Mouse (Mus musculus): ENCODE measurements around the gene Lin7b. TPM values are rescaled to one million over a fixed set of nuclear protein-coding genes. Genes with fewer than 3 reads are reported as not detected.

The Lin7b gene
- polyA plus RNA-seq (2014; fragmentation: Nextera tagmentation; extraction: Ambion mirVana): 0.30 and 0.87 TPM in 2 replicates

DNA sequence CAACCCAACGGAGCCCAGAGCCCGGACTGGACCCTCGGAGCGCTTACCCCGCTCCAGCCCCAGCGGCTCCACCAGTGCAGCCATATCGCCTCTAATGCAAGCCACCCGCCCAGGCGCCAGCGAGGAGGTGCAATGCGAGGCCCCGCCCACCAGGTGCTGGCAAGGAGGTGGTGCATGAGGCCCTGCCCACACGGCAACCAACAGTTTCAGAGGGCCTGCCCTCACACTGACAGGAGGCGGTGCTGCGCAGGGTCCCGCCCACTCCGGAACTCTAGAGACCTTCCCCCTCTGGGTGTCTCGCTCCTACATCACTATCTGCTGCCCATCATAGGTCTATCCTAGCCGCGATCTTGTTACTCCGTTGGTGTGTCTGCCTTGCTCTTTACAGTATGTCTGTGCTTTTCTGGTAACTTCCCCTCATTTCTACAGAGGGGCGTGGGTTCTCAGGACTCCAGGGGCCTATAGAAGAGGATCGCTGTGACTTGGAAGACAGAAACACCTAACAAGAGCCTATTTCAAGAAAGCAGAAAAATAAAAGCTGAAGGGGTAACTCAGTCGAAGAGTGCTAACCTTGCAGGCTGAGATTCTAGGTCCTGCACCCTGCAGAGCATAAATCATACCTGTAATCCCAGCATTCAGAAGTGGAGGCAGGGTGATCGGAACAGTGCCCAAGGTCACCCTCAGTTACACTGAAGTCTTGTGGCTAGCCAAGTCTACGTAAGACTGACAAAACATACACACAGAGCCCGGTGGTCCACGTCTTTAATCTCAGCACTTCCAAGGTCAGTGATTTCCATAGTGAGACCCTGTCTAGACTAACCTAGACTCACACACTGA lies at the start of gene Lin7b:
TSS of gene Lin7b (minus strand) at position 109 of the 837 bp plus-strand sequence.
- Histone ChIP-seq H3K4me3 (ENCODE audit: low read depth, low read length) (peak within 1 kb of the TSS; percentile 47), H3K4me2 (peak within 1 kb of the TSS; percentile 77), H3K9me3 (ENCODE audit: low read depth, low read length) (no peaks in the 10 kb centered on the region), H3K4me1 (ENCODE audit: insufficient read depth) (peaks cover 7% of the 10 kb centered on the region; the same call in 1 of the 2 replicates), H3K27ac (ENCODE audit: low read depth) (no peak within 1 kb of the TSS), H3K27me3 (ENCODE audit: insufficient read depth, low read length) (peaks cover 31% of the 10 kb centered on the region), H3K36me3 (ENCODE audit: insufficient read depth) (peaks cover 37% of the 10 kb centered on the region), H3K9ac (peak within 1 kb of the TSS; percentile 13; the same call in 1 of the 2 replicates)
- ATAC-seq (ENCODE audit: insufficient read depth) (peak; percentile 70), DNase-seq (peak; percentile 89)
- WGBS: 7% methylated on average over 28 of the region's 28 CpGs
- peak; percentile 56 for TF ChIP-seq CTCF (IDR thresholded peaks at IDR 0.05; ENCODE audit: low read depth)

DNA sequence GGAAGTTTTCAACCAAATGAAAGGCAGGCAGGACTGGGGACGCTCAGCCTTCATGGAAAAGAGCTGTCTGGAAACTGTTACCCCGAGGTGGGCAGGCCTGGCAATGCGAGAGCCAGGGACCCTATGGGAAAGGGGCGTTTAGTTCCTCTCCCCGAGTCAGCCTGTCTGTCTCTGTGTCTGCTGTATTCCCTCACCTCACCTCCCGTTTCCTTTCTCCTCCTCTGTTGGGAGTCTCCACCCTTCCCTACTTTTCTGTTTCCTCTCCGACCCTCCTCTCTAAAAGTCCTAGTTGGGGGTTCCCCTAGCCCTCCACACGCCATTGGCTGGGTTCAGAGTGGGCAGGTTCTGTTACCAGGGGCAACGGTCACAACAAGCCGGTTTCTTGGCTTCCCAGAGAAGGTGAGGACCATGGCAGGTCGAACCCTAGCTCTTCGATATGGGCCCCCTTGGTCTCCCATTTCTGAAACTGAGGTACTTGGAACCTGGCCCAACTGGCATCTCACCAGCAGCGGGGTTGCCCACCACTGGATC lies 47.6 kb upstream of the Lin7b start:
- H3K4me2 ChIP-seq: peak overlapping the region; percentile 27; the same call in 1 of the 2 replicates
- H3K4me3 ChIP-seq (ENCODE audit: low read depth, low read length): no peak overlapping the region
- DNase-seq: no peak
- WGBS: 9% methylated on average over 13 of the region's 13 CpGs
- H3K9me3 ChIP-seq (ENCODE audit: low read depth, low read length): no peaks in the 10 kb centered on the region
- H3K27me3 ChIP-seq (ENCODE audit: insufficient read depth, low read length): peaks cover 56% of the 10 kb centered on the region
- no peak for TF ChIP-seq CTCF (IDR thresholded peaks at IDR 0.05; ENCODE audit: low read depth)
- H3K9ac ChIP-seq: no peak overlapping the region
- peaks cover 26% of the 10 kb centered on the region for H3K36me3 ChIP-seq (ENCODE audit: insufficient read depth)
- peaks cover 17% of the 10 kb centered on the region; the same call in 1 of the 2 replicates for H3K4me1 ChIP-seq (ENCODE audit: insufficient read depth)
- H3K27ac ChIP-seq (ENCODE audit: low read depth): no peak overlapping the region
- no peak for ATAC-seq (ENCODE audit: insufficient read depth)

DNA sequence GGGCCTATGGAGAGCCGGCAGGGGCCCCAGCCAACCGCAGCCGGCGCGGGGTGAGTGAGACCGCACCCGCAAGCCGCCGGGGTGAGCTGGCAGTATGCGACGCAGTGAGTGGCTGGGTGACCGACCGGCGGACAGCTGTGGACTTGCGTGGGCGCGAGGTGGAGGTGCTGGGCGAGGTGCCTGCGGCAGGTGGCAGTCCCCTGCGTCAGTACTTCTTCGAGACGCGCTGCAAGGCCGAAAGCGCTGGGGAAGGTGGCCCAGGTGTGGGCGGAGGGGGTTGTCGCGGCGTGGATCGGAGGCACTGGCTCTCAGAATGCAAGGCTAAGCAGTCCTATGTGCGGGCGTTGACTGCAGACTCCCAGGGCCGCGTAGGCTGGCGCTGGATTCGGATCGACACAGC lies 45.3 kb upstream of the Lin7b start:
- Histone ChIP-seq H3K27me3 (ENCODE audit: insufficient read depth, low read length) (peaks cover 66% of the 10 kb centered on the region), H3K4me1 (ENCODE audit: insufficient read depth) (peaks cover 17% of the 10 kb centered on the region; the same call in 1 of the 2 replicates), H3K9ac (peak overlapping the region; percentile 23; the same call in 1 of the 2 replicates), H3K27ac (ENCODE audit: low read depth) (no peak overlapping the region), H3K4me2 (peak overlapping the region; percentile 48), H3K9me3 (ENCODE audit: low read depth, low read length) (no peaks in the 10 kb centered on the region), H3K4me3 (ENCODE audit: low read depth, low read length) (peak overlapping the region; percentile 15; the same call in 1 of the 2 replicates), H3K36me3 (ENCODE audit: insufficient read depth) (peaks cover 2% of the 10 kb centered on the region; the same call in 1 of the 2 replicates)
- TF ChIP-seq CTCF (IDR thresholded peaks at IDR 0.05; ENCODE audit: low read depth): no peak
- no peak for ATAC-seq (ENCODE audit: insufficient read depth)
- 10% methylated on average over 37 of the region's 37 CpGs for WGBS
- DNase-seq: no peak

DNA sequence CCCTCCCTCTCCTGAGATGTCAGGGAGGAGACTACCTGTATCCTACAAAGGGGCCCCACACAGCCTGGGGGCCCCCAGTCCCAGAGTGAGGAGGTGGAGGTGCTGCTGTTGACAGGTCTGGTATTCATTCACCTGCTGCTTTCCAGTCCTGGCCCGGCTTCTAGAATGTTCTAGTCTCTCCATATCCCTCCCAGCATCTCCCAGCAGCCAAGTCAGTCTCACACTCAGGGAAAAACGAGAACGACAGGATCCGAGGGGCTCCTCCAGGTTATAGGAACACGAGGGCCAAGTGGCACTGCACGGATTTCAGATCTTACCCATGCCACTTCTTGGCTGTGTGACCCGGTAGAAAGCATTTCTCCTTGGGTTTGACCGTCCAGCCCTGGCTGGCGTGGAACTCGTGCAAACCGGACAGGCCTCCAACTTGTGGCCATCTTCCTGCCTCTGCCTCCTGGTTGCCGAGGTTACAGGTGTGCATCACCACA lies 44.4 kb upstream of the Lin7b start:
- WGBS: 45% methylated on average over 12 of the region's 12 CpGs
- Histone ChIP-seq H3K9me3 (ENCODE audit: low read depth, low read length) (no peaks in the 10 kb centered on the region), H3K36me3 (ENCODE audit: insufficient read depth) (no peaks in the 10 kb centered on the region), H3K27me3 (ENCODE audit: insufficient read depth, low read length) (peaks cover 68% of the 10 kb centered on the region), H3K4me1 (ENCODE audit: insufficient read depth) (peaks cover 13% of the 10 kb centered on the region; the same call in 1 of the 2 replicates), H3K4me3 (ENCODE audit: low read depth, low read length) (peak overlapping the region; percentile 54; the same call in 1 of the 2 replicates), H3K27ac (ENCODE audit: low read depth) (no peak overlapping the region), H3K9ac (no peak overlapping the region), H3K4me2 (peak overlapping the region; percentile 90)
- ATAC-seq (ENCODE audit: insufficient read depth) (no peak), DNase-seq (no peak)
- TF ChIP-seq CTCF (IDR thresholded peaks at IDR 0.05; ENCODE audit: low read depth): no peak

DNA sequence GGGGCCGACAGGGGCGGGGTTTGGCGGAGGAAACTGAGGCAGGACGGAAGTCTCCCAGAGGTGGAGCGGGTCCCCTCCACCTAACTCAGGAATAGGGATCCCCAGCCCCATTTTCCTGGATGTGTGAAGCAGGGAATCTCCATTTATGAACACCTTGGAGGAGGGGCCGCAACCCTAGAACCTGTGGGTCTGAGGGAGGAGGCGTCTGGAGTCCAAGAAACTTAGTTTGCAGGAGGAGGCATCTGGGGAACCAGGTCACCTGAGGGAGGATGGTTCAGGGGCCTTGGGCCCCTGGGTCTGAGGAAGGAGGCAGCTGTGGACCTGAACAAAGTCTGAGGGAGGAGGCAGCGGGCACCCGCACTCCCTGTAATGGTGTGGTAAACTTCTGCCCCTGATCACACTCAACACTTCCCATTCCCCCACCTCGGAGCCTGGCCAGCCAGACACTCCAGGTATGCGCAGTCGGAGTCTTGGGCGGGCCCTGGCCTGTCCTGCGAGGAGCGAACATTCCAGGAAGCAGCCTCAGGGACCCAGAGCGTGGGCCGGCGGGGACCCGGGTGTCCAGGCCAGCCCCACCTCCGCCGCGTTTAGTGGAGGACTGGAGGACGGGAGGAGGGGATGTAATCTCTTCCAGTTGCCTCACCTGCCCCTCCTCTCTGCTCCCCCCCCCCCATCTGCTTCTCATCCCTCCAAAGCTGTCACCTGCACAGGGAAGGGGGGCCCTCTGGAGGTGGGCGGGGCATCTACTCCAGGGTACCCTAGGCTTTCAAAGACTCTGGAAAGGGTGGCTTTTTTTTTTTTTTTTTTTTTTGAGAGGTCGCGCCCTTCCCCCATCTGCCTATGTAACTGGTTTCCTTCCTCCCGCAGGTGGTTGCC lies 43.7 kb upstream of the Lin7b start:
- Histone ChIP-seq H3K4me3 (ENCODE audit: low read depth, low read length) (peak overlapping the region; percentile 54), H3K27ac (ENCODE audit: low read depth) (peak overlapping the region; percentile 72), H3K4me2 (peak overlapping the region; percentile 90), H3K27me3 (ENCODE audit: insufficient read depth, low read length) (peaks cover 74% of the 10 kb centered on the region), H3K9ac (peak overlapping the region; percentile 56), H3K9me3 (ENCODE audit: low read depth, low read length) (no peaks in the 10 kb centered on the region), H3K36me3 (ENCODE audit: insufficient read depth) (no peaks in the 10 kb centered on the region), H3K4me1 (ENCODE audit: insufficient read depth) (peaks cover 13% of the 10 kb centered on the region; the same call in 1 of the 2 replicates)
- 1% methylated on average over 26 of the region's 27 CpGs for WGBS
- DNase-seq (no peak), ATAC-seq (ENCODE audit: insufficient read depth) (peak; percentile 45)
- no peak for TF ChIP-seq CTCF (IDR thresholded peaks at IDR 0.05; ENCODE audit: low read depth)

DNA sequence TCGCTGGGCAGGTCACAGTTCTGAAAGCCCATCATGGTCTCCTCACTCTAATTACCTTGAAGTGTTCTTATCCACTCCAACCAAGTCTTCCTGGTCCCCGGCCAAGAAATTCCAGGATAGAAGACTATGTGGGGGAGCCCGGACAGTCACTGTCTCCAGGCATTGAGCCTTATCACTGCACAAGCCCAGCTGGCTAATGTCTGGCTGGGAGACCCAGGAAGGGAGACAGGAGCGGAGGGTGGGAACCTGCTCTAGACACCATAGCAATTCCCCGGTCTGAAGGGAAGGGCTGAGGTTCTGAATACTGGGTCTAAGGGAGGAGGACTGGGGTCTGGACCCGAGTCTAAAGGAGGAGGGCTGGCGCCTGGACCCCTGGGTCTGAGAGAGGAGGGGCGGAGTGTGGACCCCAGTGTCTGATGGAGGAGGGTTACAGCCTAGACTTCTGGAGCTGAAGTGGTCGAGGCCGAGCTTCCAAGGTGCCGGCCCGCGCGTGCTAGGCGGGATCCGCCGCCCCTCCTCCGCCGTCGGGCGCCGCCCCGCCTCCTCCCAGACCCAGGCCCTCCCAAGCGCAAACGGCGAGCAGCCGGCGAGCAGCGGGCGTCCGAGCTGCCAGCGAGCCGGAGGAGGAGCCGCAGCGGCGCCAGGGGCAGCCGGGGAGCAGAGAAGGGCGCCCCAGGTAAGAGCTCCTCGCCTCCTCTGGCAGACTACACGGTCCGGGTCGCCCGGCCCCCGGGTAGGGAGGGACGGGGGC lies 42.9 kb upstream of the Lin7b start, which contains the start of gene Ntf5:
TSS of gene Ntf5 (plus strand) at position 583 of the 751 bp plus-strand sequence.
- Histone ChIP-seq H3K9me3 (ENCODE audit: low read depth, low read length) (no peaks in the 10 kb centered on the region), H3K9ac (peak within 1 kb of the TSS; percentile 56), H3K36me3 (ENCODE audit: insufficient read depth) (no peaks in the 10 kb centered on the region), H3K27me3 (ENCODE audit: insufficient read depth, low read length) (peaks cover 74% of the 10 kb centered on the region), H3K4me1 (ENCODE audit: insufficient read depth) (peaks cover 13% of the 10 kb centered on the region; the same call in 1 of the 2 replicates), H3K4me3 (ENCODE audit: low read depth, low read length) (peak within 1 kb of the TSS; percentile 54), H3K27ac (ENCODE audit: low read depth) (peak within 1 kb of the TSS; percentile 72), H3K4me2 (peak within 1 kb of the TSS; percentile 90)
- peak; percentile 76 for DNase-seq
- no peak for TF ChIP-seq CTCF (IDR thresholded peaks at IDR 0.05; ENCODE audit: low read depth)
- WGBS: 1% methylated on average over 45 of the region's 45 CpGs
- ATAC-seq (ENCODE audit: insufficient read depth): peak; percentile 67

Data from lung, embryonic 14.5 days (tissue).